In the genomic region with DNA sequence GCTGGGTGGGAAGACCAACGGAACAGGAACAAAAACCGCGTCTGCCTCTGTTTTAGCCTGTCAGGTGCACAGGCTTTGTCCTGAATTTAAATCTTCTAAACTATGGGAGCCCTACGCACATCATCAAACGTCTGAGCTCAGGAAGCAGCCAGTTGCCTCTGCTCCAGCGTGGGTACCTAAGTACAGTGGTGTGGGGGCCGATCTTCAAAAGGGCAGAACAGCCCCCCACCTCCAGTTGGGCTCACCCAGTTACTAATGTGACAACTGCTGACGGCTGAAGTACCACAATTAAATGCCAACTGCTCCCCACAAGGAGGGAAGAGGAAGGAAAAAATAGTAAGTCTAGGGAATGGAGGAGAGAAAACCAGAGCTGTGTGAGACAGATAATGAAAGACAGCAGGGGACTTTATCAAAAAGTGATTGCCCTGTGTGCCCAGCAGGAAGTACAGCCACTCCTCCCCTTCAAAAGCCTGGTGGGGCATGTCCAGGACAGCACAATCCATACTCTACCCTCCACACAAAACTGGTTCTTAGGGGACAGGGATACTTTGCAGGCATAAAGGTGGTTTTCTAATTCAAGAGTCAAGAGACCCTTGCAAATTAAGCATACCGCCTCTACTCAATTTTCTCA, we compare ENCODE assay signal across 11 mouse cellular contexts. TPM values are rescaled to one million over a fixed set of nuclear protein-coding genes. Genes with fewer than 3 reads are reported as not detected.
DNase-seq lines count a peak whose midpoint lies in the region; TF ChIP-seq lines count a peak whose summit lies in the region.
"Had no signal": no experiment of that assay in that cellular context is flagged by ENCODE, and none has a peak within 500 bp of the region (broad histone marks: within the 10 kb centered on the region; RNA-seq: fewer than 3 reads in every experiment).

No protein-coding gene starts in this region.

- intact Hi-C loops in left cerebral cortex, postnatal 4 days (cut with DNase I), result no loop called here

- no peak for TF ChIP-seq POLR2A in olfactory bulb, adult 2 months (IDR thresholded peaks at IDR 0.05; ENCODE audit: insufficient read depth, low read depth, low read length)

- peaks cover 36% of the 10 kb centered on the region for H3K4me1 ChIP-seq in olfactory bulb, adult 2 months (ENCODE audit: control insufficient read depth, insufficient read depth, low read length)

- peak; percentile 41 for DNase-seq in cerebellum, adult 8-10 months
- DNase-seq in cerebellum, postnatal 36 days, result no peak
- DNase-seq in left cerebral cortex, adult 11 months (ENCODE audit: low spot score), result peak; percentile 61
- DNase-seq in left cerebral cortex, postnatal 4 days, result no peak
- DNase-seq in frontal cortex, adult 2 months (ENCODE audit: extremely low spot score in 1 of 2, low spot score in 1 of 2), result peak; percentile 69 to 74
- DNase-seq in gastrocnemius, postnatal 25 days, result no peak
- no peak for DNase-seq in adrenal gland, postnatal 4 days (ENCODE audit: low spot score in 2 of 2)

- peak overlapping the region; percentile 78 for H3K27ac ChIP-seq in olfactory bulb, adult 2 months (ENCODE audit: insufficient read depth, low read depth, low read length)
- H3K27ac ChIP-seq: embryonic facial prominence, embryonic 13.5 days; hindbrain, embryonic 10.5 days; neural tube, embryonic 15.5 days had no signal

- H3K4me3 ChIP-seq in olfactory bulb, adult 2 months (ENCODE audit: insufficient read depth, low read depth, low read length), result no peak overlapping the region
- H3K4me3 ChIP-seq: embryonic facial prominence, embryonic 13.5 days; hindbrain, embryonic 10.5 days; neural tube, embryonic 15.5 days had no signal

- WGBS in olfactory bulb, adult 2 months, result 26% methylated on average over 9 of the region's 9 CpGs

- no peak for TF ChIP-seq CTCF in olfactory bulb, adult 2 months (IDR thresholded peaks at IDR 0.05; ENCODE audit: insufficient read depth, low read depth, low read length)

RNA-seq across cellular contexts. Expression of gene Grb2, which starts 34.0 kb away (rescaled TPM):
- 100 to 1,000 TPM; 218 to 220 TPM for total RNA-seq in left cerebral cortex, postnatal 4 days (2021)
- polyA plus RNA-seq in frontal cortex, adult 2 months (2012; rRNA removed), result 194 and 200 TPM in 2 replicates
- 264 TPM in 1 of 2 replicates, not detected in the other for polyA plus RNA-seq in olfactory bulb, adult 2 months (2012; ENCODE audit: insufficient read depth, insufficient read length, low replicate concordance, missing spikeins)
- total RNA-seq in gastrocnemius, postnatal 25 days (2021), result 10 to 100 TPM; 56.5 to 58.2 TPM
- total RNA-seq in adrenal gland, postnatal 4 days (2021), result 100 to 1,000 TPM; 116 to 135 TPM

RNA-seq across cellular contexts. Expression of gene Slc25a19, which starts 46.3 kb away (rescaled TPM):
- 10 to 100 TPM; 55.3 to 56.6 TPM for total RNA-seq in left cerebral cortex, postnatal 4 days (2021)
- 117 and 127 TPM in 2 replicates for polyA plus RNA-seq in frontal cortex, adult 2 months (2012; rRNA removed)
- polyA plus RNA-seq in olfactory bulb, adult 2 months (2012; ENCODE audit: insufficient read depth, insufficient read length, low replicate concordance, missing spikeins), result not detected in 2 replicates
- 10 to 100 TPM; 44.7 to 58.7 TPM for total RNA-seq in gastrocnemius, postnatal 25 days (2021)
- 10 to 100 TPM; 58.4 to 69.9 TPM for total RNA-seq in adrenal gland, postnatal 4 days (2021)

Comparison
In these comparisons a context has a peak if more than half of its experiments do, and no peak if none do; other contexts are left out.
1. DNase-seq: peak in cerebellum, adult 8-10 months (single experiment), left cerebral cortex, adult 11 months (single experiment) and frontal cortex, adult 2 months (2 of 2); none in cerebellum, postnatal 36 days (0 of 2), left cerebral cortex, postnatal 4 days (single experiment), gastrocnemius, postnatal 25 days (single experiment) and adrenal gland, postnatal 4 days (0 of 2).